Mouse (Mus musculus) embryo, embryonic 11 days (tissue): Measurements from ENCODE around the gene Olfr1344.
"Not testable (repeated sequence)": the region's sequence is repeated elsewhere in the genome, so short reads cannot be mapped to it uniquely, and the experiment has no call there.

ENCODE experiments used
- DNase-seq: peaks from one replicate; pipeline ENCODE4 v3.0.0-alpha.2; 2015

The Olfr1344 gene

DNA sequence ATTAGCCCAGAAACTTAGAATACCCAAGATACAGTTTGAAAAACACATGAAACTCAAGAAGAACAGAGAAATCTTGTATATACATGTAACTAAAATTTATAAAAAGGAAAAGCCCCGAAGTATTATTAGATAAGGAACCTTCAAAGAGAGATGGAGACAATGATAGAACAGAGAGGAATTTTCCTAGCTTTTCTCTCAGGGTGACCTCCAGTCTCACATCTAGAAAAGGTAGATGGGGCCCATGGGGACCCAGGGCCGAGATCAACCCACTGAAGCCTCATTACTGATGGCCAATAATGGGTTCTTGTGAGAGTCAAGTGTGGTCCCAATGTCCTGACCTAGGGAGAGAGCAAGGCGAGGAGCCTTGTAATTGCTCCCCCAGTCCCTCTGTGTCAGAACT is at the start of gene Olfr1344:
Gene Olfr1344 (plus strand): TSS at position 301 of the 400 bp plus-strand sequence.
- DNase-seq = no peak

DNA sequence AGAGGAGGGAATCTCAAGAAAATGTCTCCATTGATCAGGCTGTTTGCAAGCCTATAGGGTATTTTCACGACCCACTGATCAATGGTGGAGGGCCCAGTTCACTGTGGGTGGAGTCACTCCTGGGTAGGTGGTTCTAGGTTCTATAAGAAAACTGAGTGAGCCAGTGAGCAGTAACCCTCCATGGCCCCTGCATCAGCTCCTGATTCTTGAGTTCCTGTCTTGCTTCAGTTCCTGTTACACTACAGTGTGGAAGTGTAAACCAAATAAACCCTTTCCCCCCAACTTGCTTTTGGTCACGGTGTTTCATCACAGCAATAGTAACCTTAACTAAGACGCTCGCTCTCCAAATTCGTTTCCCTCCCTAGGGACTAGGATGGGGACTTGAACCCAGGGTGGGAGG is 49.5 kb upstream of the Olfr1344 start:
- DNase-seq = no peak

DNA sequence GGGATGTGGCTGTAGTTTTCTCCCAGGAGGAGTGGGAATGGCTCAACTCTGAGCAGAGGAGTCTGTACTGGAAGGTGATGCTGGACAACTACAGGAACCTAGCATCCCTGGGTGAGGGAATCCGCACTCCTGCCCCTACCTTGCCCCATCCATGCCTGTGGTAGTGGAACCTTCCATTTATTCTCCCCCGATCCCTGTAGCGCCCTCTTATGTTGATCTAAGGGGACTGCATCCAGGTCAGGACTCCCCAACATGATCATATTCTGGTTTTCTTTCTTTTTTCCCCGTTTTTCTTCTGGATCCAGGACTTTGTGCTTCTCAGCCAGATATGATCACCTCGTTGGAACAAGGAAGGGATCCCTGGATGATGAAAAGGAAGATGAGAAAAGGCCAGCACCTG is 49.0 kb upstream of the Olfr1344 start:
- no peak for DNase-seq

DNA sequence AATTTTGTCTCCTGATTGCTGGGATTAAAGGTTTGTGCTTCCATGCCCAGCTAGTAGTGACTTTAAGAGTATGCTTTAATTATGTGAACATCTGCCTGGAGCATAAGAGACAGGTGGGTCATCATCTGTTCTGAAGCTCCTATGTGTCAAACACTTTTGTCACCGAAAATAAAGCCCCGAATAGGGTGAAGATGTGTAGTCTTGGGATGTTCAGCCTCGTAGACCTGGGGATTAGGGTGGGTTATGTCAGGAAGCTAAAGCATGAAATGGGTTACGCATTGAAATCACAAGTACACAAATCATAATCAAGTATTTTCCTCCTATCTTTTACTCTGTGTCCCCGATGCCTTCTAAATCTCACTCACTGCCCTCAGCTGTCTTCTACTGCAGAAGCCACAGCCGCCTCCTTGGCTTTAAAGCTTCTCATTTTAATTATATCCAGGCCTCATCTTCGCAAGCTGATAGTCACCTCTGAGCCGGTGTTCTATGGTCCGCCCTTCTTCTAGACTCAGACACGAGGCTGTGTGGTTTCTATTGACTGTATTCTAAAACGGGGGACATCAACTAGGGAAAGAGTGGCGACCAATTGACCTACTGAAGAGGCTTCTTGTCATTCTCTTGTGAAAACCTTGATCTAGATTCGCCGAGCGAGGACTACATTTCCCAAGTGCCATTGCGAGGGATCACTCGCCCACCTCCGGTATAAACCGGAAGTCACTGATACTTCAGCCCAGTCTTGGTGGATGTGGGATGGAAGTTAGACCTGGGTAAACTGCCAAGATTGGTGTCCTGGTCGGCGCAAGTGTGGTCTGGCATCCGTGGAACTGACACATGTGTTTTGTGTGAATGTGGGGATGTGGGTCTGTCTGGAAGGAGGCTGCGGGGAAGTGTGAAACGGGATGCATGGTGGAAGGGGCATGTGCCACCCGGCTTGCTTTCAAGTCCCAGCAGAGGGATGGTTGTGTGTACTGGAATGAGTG is 40.2 kb upstream of the Olfr1344 start, which contains the start of gene Smim17:
Gene Smim17 (plus strand): TSS at position 720 of the 980 bp plus-strand sequence.
- DNase-seq = peak; percentile 80

DNA sequence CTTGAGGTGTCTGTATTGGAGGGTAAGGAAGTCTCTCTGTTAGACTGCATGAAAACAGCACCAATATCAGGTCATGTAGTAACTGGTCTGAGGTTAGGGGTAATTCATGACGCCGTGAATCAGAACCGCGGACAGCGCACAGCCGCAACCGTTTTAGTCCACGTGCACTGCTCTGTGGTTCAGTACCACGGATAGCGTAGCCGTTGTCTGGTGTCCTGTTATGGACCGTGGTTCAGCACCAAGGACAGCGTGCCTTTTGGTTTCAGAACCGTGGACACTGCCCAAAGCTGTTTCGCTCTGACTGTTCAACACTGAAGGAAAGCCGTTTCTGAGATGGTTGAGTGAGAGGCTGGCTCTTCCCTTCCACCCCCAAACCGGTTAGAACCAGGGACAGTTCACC is 28.4 kb upstream of the Olfr1344 start, which contains the start of gene Gm20715:
Gene Gm20715 (plus strand): TSS at position 235 of the 400 bp plus-strand sequence.
- peak; percentile 96 for DNase-seq

DNA sequence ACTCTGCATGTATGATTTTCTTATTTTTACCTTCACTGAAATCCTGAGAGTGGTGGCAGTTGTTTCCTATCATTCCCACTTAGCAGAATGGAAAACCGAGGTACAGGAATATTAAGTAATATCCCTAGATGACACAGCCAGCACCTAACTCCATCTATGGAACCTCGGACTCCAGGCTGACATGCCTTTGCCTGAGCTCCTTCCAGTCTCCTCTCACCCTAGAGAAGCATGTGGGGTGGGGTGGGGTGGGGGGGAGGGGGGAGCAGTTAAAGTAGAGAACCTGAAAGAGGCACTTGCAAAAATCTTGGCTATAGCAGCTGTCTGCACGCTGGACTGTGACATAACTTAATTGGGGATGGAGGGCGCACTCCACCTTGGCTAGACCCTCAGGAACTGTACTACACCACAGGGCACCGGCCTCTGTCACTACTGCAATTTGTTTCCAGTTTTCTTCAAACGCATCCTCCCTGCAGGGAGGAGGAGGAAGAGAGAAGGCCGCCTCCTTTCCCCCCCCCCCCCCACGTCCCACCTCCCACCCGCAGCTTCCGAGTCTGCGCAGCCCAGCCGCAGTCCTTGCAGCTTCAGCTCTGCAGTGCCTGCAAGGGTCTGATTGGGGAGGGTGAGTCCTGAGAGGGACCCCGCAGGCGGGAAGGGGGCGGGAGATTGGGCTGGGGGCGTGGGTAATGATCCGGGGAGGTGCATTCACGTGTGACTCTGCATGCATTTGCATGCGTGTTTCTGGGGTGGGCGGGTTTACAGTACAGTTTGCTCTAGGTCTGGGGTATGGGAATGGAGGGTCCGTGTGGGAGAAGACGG is 23.7 kb upstream of the Olfr1344 start:
- DNase-seq = no peak

DNA sequence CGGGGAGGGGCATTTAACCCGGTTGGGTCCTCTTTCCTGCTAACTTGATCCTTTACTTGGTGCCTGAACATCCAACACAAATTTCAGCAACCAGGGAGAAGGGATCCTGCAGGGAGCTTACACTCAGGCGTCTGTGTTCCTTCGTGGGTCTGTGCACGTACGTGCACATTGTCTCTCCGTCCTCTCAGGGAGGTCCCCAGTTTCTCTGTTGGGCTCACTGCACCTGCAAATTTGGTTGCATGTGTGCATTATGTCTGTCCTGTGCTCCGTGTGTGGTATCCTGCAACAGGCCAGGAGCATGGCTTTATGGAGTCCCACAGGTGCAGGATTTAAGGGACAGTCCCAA is 23.1 kb upstream of the Olfr1344 start:
- DNase-seq = no peak

DNA sequence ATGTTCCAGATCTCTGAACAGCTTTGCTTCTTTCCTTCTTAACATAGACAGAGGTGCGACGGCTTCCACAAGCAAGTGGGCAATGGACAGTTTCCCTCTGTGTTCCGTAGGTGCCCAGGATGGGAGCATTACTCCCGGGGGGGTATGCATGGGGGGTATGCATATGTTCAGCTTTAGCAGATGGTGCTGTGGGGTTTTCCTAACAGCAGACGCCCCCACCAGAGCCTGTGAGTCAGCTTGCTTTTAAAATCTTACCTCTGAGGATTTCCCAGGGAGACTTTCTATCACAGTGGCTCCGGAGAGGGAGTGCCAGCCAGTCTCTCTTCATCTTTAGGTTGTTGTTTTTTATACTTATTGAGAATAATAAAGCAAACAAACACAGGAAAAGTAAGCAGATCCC is 18.6 kb upstream of the Olfr1344 start:
- no peak for DNase-seq

DNA sequence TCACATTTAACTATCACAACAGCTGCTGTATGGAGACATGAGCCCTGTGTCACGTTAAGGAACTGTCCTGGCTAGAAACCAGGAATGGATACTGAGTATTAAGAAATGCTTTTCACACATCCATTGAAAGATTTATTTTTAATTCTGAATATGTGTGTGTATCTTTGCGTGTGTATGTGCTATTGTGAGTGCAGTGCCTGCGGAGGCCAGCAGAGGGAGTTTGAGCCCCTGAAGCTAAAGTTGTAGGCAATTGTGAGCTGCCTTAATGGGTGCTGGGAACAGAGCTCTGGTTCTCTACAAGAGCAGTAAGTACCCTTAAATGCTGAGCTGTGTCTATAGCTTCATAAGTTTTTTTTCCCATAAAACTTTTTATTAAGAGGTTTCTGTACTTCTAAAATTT is 9.1 kb upstream of the Olfr1344 start:
- DNase-seq = no peak

DNA sequence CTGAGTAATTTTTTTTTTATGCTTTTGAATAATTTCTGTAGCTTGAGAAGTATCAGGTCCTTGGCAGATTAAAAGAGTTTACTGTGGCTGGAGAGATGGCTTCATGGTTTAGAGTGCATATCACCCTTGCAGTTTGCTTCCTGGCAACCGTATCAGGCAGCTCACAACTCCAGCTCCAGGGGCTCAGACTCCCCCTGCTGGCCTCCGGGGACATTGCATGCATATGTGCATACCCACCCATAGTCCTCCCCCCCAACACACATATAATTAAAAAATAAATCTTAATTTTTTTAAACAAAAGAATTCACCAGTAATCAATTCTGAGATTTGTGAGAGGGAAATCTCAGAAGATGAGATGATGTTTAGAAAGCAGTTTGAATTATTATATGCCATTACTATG is 8.1 kb upstream of the Olfr1344 start:
- DNase-seq = peak; percentile 39

DNA sequence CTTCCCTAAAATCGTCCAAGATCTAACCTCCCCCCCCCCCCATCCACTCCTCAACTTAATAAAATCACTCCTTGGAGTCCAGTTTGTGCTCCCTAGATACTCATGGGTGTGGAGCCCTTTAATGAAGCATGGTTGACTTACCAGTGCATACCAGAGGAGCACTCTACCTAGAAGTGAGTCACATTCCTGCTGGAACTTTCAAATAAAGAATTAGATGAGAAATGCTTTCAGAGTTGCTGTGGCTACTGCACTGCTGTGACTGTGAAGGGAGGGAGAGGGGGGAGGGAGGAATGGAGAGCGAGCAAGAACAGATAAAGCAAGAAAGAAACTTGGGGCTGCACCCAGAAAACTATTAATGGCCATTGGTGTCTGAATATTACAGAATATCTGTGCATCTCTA is 2.7 kb downstream of the Olfr1344 start:
- no peak for DNase-seq

DNA sequence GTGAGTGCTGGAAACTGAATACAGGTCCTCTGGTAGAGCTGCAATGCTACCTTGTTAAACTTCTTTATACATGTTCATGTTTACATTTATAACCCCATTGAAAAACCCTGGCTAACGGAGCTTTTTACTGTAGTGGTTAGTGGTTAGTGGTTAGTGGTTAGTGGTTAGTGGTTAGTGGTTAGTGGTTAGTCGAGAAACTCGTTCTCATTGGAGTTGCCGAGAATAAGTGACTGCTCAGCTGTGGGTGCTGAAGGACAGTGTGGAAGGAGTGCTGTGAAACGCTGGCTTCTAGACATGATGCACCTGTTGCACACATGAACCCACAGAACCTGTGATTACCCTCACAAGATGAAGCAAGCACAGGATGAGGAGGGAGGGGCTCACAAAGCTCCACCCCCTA is 9.3 kb downstream of the Olfr1344 start:
- DNase-seq = no peak

DNA sequence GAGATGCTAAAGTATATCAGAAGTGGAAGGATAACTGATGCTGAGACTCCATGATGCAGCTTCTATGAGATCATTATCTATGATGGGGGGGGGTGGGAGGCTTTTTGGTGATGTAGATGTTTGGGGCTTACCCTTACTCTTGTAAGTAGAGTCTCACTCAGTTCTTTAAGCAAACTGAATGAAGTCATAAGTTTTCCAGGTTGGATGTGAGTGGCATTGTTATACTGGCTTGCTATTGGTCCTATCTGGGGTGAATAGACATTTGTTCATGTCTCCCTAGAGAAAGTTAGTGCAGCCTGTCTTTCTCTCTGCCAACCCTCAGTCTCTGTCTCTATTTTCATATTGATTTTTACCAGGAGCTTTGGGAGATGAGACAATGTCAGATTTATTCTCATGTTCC is 17.4 kb downstream of the Olfr1344 start, which contains the start of gene Olfr1336:
Gene Olfr1336 (plus strand): TSS at position 301 of the 400 bp plus-strand sequence.
- DNase-seq = no peak

DNA sequence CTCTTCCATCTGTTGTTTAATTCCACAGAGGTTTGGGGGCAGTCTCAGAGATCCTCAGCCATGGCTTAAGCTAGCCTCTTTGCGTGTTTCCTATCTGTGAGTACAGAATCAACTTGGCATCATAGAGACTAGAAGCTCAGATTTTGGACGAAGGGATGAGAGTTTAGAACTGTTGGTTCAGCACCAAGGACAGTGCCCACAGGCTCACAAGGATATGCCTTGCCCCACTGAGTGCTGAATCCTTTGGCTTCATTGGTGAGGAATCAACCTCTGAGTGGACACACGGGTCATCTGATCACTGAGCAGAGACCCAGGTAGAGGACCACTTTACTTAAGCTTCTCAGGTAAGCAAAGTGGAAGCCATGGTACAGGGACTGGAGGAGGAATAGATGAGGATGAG is 17.9 kb downstream of the Olfr1344 start:
- peak; percentile 34 for DNase-seq

DNA sequence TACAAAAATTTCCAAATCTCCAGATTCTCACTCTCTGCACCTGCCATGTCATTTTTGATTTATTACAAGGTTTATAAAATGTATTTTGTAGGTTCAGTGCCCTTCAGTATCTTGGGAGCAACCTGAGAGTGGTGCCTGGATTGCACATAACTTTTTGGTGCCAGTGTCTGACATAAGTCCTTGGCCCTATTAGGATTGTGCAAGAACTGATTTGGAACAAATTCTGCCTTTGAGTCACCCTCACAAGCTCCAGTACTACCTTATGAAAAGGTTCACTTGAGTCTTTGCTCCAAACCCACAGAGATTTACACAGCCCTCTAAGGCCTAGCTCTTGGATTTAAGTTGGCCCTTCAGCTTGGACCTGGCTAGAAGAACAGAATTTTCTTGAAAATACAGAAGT is 28.5 kb downstream of the Olfr1344 start, which contains the start of gene Olfr1346:
Gene Olfr1346 (plus strand): TSS at position 151 of the 400 bp plus-strand sequence.
- no peak for DNase-seq

DNA sequence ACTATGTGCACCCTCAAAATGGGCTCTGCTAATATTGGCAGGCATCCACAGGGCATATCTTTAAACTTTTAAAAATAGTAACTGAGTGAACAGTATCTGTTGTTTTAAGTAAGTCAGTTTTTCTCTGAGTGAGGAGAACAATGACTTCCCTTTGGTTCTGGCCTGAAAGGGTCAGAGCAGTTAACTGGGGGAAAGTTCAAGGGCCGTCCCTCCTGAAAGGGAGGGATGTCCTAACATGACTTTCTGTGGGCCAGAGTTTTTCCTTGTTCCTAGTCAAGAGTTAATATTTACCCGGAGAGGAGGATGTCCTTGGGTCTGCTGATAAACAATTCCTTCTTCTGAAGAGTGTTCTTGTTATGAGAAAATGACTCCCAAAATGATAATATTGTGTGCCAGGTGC is 39.1 kb downstream of the Olfr1344 start:
- DNase-seq = not testable (repeated sequence)

DNA sequence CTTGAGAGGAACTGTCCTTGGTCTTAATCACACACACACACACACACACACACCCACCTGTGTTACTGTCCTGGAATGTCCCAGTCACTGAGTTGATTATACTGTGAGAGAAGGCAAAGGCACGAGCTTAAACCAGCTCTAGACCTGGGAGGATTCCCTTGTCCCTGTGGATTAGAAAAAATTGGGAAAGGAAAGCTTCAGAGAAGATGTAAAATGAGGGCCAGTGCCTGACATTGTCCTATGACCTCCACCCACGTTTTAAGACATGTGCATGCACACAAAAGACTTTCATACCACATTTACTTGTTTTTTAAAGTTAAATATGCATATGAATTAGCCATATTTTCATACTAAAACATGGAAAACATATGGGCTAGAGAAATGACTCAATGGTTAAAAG is 48.4 kb downstream of the Olfr1344 start, which contains the start of gene Olfr5:
Gene Olfr5 (minus strand): TSS at position 101 of the 400 bp plus-strand sequence.
- no peak for DNase-seq
